Mouse (Mus musculus) hematopoietic stem cell, adult 5-6 weeks (primary cell): ENCODE data around the gene Gm20708. TPM values are rescaled to one million over a fixed set of nuclear protein-coding genes. Genes with fewer than 3 reads are reported as not detected.

ENCODE experiments used
- ATAC-seq, 2 experiments: fragments of 125-278 bp in 1 of 2; replicated peaks in 1 of 2; 2 replicates each; pipeline ENCODE4 v1.8.0; 2016 to 2017; ENCODE audit warnings: inconsistent platforms in 2 of 2, mild to moderate bottlenecking in 2 of 2, moderate number of reproducible peaks in 2 of 2, low read depth in 1 of 2, moderate TSS enrichment in 1 of 2; ENCODE audit not compliant: low FRiP score in 2 of 2, poor library complexity in 2 of 2, severe bottlenecking in 2 of 2, insufficient read depth in 1 of 2, low TSS enrichment in 1 of 2
- total RNA-seq: library from RNA; stranded (forward); fragments of 172-1452, 232-1000 nt; gene quantifications from 2 replicates; pipeline ENCODE4 v1.2.3, GENCODE M21; 2017

Gm20708 gene
- total RNA-seq = 1.9 TPM in 1 of 2 replicates, not detected in the other

DNA sequence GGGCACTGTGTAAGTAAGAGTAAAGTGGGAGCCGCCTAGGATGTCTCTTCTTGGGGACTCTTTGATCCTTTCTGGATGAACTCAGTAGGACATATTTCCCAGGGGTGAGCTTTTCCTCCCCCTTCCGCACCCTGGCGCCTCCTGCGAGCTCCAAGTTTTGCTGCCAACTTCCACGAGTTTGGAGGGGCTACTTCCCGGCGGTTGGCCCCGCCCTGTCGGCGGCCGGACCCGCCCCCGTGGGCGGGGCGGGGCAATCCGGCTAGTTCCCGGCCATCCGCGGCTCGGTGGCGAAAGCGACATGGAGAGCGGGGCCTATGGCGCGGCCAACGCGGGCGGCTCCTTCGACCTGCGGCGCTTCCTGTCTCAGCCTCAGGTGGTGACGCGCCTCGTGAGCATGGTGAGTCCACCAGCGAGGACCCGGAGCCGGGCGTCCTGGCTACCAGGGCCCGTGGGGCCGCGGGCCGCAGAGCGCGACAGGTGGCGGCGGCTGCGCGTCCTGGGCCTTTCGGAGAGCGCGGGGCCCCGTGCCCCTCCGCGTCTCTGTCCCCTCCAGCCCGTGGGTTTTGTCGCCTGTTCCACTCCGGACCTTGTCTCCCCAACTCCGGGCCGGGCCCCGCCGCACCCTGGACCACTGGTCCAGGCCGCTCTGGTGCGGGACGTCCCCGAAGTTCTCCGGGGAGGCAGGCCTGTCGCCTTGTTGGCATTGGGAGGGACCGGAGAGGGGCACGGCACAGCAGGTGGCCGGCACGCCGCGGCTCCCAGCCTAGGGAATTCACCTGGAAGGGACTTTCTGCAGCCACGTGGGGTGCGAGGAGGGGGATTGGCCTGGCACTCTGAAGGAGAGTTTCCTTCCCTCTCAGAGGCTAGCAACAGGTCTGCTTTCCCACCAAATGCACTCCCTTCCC lies at the start of gene Gm20708, which contains the start of gene Syngr2:
TSS of gene Gm20708 (plus strand) at position 262 of the 905 bp plus-strand sequence.
TSS of gene Syngr2 (plus strand) at position 262 of the 905 bp plus-strand sequence.
- ATAC-seq = peak; percentile 14 to 38; a peak in 1 of 4 replicates

DNA sequence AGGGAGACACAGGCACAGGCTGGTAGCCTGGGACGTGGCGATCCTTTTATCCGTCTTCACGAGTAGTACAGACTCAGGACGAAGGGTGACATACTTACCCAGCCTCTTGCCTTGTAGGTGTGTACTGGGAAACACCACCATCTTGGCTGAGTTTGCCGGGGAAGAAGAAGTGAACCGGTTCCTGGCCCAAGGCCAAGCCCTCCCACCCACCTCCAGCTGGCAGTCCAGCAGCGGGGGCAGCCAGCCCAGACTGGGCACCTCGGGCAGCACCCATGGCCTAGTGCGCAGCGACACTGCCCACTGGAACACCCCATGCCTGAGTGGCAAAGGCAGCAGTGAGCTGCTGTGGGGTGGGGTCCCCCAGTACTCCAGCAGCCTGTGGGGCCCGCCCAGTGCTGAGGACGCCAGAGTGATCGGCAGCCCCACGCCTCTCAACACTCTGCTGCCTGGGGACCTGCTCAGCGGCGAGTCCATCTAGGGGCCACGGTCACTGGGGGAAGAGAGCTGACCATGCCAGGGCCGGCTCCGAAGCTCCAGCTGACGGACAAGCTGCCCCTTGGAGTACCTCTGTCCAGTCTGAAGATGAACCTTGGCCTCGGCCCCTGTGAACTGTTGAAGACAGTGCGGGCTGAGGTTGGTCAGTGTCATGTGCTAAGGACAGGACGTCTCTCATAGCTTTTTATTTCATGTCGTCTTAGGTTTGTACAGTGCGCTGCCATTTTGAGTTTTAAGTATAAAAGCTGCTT lies 48.9 kb upstream of the Gm20708 start:
- ATAC-seq = no peak

DNA sequence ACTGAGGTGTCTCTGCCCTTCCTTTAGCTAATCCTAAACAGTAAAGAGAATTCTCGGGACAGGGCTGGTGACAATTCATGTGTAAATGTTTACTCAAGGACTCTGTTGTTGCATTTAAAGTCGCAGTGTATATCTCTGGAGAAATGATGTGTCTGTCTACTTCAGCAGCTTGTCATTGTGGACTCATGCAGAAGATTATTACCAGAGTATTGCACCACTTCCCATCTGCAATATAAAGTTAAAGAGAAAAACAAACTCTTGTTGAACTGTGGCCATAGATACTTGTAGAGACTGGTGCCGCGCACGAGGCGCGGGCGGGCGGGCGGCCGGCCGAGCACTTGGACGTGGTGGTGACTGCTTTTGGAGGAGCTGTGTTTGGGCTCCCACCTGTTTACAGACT lies 47.7 kb upstream of the Gm20708 start:
- no peak for ATAC-seq

DNA sequence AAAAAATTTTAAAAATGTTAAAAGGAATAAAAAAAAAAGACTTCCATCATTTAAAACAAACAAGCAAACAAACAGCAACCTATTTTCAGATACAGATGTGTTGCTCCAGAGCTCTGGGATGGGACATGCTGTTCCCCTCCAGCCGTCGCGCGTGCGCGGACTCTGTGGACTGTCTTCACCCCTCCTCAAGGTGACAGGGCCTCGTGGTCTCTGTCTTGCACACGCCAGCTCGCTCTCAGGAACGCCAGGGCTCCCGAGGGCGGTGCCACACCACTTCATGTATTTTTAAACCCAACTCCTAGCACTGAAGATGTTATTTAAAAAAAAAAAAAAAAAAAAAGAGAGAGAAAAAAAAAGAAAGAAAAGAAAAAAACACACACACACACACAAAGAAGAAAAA lies 47.2 kb upstream of the Gm20708 start:
- no peak for ATAC-seq

DNA sequence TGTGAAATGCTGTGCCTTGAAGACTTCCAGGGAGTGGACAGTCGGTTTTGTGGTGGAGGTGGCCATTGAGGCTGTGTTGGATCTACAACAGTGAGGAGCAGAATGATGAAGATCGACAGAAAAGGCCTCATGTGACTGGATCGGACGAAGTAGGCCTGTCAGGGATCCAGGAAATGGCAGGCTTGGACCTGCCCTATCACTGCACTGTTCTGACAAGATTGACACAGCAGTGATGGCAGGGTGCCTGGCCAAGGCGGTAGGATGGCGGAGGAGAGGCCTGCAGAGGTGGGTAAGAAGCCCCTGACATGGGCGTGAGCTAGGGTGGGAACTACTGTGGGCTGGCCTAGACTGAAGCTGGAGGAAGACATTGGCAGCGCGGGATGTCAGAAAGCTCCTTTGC lies 45.1 kb upstream of the Gm20708 start:
- ATAC-seq = no peak

DNA sequence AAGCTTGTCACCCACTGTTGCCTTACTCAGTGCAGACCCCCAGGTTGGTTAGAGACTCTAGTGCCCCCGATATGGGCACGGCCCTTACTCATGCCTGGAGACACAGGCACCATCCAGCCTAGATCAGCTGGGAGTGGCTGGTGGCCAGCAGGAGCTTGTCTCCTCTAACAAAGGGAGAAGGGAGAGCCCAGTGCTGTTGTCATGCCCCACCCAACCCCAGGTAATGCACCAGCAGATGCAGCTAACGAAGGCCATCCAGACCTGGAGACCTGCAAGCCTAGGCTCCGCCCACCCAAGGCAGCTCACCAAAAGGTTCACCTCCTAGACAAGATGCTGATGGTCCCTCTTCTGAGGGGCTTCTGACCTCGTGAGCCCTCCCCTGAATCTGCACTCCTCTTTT lies 44.1 kb upstream of the Gm20708 start:
- ATAC-seq = no peak

DNA sequence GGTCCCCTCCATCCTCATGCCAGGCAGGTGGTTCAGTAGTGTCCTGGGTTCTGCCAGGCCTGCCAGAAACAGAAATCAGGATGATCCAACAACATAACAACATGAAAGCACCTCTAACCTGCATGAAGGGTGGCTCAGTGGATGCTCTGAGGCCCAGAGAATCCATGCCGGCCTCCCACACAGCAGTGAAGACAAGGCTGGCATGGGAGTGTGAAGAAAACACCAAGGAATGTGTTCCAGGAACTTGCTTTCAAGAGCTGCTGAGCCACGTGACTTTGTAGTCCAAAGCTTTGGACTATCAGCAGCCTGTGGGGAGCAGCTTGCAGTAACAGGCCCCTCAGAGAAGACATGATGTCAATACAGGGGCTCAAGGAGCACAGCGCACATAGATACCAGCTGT lies 43.2 kb upstream of the Gm20708 start:
- no peak for ATAC-seq

DNA sequence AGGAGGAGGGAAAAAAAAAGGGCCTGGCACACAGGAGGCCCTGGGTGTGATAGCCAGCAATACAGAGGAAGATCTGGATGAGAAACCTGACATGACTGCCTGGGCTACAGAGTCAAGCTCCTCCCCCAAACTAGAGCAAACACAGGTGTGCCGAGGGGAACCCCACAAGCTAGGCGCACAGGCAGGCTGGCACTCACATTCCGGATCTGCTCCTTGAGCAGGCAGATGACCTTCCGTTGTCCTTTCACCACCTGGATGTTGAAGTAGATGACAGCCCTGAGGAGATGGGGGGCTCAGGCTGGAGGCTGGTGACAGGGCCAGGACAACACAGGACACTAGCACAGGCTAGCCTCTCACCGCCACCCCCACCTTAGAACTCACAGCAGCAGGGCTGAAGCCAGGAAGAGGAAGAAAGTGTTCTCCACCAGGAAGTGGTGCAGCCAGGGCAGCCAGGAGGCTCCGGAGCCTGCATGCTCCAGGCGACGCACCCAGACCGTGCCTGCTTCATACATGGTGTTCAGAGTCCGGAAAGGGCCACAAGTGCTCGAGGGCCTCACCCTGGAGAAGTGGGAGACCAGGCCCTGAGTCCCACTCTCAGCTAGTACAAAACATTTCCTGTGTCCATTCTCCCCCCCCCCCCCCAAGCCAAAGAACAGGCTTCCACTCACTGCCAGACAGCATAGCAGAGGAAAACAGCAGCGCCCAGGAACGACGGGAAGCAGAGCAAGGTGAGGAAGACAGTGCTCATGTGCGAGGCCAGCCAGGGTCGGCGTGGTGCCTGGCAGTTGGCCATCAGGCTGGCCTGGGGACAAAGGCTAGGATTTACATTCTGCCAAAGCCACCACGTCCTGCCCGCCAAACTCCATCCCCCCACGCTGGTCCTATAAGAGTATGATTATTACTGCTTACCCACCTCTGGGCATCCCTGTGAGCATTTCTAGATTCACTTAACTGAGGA lies 40.5 kb upstream of the Gm20708 start:
- no peak for ATAC-seq

DNA sequence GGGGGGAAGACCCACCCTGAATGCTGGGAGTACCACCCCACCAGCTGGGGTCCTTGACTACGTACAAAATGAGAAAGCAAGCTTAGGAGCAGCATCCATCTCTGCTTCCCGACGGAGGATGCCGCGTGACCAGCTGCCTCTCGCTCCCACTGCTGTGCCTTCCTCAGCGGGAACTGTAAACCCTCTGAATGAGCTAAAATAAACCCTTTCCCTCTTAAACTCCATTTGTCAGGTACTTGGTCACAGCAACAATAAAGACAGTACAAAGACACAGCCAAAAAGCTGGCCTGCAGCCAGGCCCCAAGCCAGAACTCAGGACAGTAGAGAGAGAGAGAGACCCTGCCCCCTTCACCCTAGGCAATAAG lies 39.8 kb upstream of the Gm20708 start:
- no peak for ATAC-seq

DNA sequence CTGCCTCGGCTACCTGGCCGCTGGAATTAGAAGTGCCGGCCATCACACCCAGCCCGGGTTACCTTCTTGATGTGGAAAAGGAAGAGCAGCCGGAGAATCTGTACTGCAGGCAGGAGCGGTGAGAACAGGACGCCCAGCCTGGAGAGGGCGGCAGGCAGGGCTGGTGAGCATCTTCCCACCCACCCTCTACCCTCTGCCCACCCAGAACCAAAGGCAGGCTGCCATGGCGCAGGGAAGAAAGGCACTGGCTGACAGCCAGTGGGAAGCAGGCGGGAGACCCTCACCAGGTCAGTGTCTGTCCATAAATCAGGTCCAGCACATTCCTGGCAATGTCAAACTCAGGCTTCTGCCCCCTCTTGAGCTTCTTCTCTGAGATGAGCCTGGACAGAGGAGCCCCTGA lies 39.1 kb upstream of the Gm20708 start:
- no peak for ATAC-seq

DNA sequence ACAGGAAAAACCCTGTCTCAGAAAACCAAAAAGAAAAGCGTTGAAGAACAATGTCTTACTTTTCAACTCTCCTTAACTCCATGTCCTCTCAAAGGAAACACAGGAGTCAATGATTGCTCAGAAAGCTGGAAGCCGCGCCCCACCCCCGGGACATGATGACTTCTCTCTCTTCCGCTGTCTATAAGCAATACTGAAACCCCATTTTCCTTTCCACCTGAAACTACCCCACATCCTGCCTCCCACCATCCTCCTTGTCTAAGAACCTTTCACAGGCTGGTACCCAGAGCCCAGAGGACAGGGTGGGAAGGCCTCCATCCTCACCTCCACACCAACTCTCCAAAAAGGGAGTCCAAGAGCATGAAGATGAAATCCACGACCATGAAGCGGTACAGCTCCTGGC lies 37.1 kb upstream of the Gm20708 start:
- no peak for ATAC-seq

DNA sequence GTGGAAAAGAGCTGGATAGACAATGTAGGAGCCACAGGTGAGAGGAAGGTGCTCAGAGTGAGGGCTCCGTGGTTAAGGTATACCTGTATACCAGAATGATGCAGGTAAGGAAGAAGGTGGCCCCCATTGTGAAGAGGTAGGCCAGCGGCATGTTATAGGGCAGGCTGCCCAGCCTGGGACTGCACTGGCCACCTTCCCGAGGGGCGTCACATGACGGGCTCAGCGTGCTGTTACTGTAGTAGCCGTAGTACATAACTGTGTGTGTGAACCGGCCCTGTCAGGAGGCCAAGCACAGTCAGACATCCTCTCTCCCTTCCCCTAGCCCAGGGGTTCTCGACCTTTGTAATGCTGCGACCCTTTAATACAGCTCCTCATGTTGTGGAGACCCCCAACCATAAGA lies 34.5 kb upstream of the Gm20708 start:
- ATAC-seq = no peak

DNA sequence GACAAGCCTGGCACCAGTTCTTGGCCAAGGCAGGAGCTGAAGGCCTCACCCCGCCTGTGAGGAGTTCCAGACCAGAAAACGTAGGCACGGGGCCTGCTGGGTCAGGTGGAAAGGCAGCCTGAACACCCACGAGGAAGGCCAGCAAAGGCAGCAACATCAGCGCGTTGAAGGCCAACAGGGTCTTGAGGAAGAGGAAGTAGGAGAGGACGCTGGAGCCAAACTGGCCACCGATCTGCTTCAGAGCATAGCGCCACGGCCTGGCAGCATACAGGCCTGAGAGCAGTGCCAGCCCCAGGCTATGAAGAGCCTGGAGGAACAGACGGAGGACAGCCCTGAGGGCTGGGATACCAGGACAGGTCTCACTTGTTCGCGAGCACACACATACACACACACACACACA lies 33.9 kb upstream of the Gm20708 start:
- no peak for ATAC-seq

DNA sequence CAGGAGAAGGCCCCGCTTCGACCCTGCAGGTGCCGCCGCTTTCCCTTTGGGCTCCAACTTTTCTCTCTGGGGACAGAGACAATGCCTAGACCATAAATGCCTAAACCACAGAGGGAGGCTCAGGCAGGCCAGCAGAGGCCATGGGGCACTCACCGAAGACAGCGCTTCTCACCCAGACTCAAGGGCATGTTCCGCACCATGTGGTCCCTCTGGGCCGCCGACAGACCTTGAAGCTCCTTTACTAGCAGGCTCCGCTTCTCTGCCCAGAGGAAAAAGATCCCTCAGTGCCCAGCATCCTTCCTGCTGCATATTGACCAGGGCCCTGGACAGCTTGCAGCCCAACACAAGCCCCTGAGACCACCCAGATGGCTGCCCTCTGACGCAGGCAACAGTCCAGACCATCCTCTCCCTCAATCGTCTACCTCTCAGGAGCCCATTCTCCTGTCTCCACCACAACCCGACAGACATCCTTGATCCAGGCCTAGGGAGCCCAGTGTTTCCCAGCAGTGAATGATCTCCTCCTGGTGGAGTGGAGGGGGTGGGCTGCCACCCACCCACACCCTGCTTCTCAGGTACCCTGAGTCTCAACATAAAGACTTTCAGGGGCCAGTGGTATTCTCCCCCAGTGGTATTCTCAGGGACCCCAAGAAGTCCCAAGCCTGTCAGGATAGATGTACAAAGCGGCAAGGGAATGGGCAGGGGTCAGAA lies 33.2 kb upstream of the Gm20708 start:
- ATAC-seq = no peak

DNA sequence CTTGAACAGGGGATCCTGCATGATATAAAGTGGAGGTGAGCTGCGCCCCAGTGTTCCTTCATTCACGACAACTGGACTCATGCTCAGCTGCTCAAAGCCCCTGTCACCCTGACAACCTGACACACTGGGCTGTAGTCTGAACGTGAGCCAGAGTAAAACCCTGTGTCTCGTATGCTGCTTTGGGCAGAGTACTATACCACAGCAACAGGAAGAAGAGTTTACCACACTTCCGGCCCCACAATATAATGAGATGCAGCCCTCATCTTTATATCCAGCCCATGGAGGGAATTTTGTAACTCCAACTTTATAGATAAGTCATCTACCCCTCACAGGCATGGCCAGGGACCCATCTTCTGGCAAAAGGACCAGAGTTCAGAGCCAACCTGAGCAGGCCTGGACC lies 32.4 kb upstream of the Gm20708 start:
- no peak for ATAC-seq

DNA sequence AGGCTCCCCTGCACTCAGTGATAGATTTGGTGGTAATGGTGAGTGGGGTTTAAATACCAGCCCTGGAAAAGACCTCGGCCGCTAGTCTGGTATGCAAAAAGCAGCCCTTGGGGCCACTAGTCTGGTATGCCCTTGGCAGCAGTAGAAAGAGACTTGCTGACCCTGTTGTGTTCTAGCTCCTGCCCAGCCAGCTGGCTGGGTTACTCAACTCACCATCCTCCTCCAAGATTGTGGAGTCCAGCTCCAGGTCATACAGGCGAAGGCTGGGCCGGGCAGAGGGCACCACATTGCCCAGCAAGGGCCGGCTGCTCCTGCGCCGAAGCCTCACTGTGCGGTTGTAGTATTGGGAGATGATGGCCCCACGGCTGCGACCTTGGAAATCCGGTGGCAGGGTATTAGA lies 31.4 kb upstream of the Gm20708 start:
- no peak for ATAC-seq

DNA sequence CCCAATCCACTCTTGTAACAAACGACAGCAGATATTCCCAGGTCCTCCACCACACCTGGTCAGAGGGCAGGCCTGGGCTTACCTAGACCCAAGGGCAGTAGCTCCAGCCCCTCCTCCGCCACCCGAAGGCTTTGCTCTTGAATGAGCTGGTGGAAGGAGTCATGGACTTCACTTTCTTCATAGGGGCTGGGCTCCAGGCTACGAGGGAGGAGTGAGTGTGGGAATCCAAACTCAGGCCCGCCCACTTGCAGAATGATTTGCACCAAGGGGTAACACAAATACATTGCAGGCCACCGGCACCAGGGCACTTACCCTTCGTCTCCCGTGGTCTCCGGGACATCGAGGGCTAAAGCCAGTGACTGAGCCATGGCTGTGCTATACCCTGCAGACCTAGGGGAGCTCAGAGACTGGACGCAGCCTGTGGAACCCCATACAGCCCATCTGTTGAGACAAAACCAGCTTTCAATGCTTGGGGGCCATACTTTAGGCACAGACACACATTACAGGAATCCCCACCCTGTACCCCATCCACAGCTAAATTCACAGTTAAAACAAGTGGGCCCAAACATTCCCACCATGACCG lies 30.5 kb upstream of the Gm20708 start:
- no peak for ATAC-seq
